Comparison of ENCODE assay signal across 25 mouse cellular contexts in the genomic region with DNA sequence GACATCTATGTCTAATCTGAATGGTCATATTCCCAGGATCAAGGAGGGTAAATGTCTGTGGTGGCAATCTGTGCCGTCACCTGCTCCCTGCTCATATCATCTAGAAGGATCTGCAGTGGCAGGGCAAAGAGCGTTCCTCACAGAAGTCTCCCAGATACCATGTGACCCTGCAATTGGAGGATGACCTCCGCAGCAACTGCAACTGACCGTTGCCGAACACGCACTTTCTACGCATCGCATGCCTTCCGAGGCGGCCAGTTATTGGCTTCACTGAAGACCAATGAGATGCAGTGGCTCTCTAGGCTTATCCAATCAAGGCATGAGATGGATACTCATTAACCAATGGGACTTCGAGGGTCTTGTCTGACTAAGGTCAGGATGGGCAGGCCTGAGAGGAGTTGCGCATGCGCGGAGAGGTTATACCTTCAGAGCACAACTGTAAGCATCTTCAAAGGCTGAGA. TPM values are rescaled to one million over a fixed set of nuclear protein-coding genes. Genes with fewer than 3 reads are reported as not detected.
"Had no signal": no experiment of that assay in that cellular context is flagged by ENCODE, and none has a peak within 500 bp of the region (broad histone marks: within the 10 kb centered on the region; RNA-seq: fewer than 3 reads in every experiment).

Gene BC049730, plus strand, starts transcription at position 411 of the 461 bp plus-strand sequence.

- H3K4me3 ChIP-seq: neural tube, embryonic 12.5 days; neural tube, embryonic 13.5 days; neural tube, embryonic 15.5 days; stomach, embryonic 15.5 days had no signal

- H3K4me1 ChIP-seq: neural tube, embryonic 12.5 days; neural tube, embryonic 13.5 days; neural tube, embryonic 15.5 days; stomach, embryonic 15.5 days had no signal

- DNase-seq: retina, postnatal 1 day; right cerebral cortex, adult 18-20 months; right cerebral cortex, postnatal 14 days; right cerebral cortex, postnatal 25 days; right cerebral cortex, postnatal 4 days; spleen, adult 18-20 months; thymus, adult 18-20 months; thymus, adult 2 months; thymus, postnatal 14 days; thymus, postnatal 25 days; thymus, postnatal 36 days; thymus, postnatal 4 days had no signal

- H3K27ac ChIP-seq: neural tube, embryonic 12.5 days; neural tube, embryonic 13.5 days; neural tube, embryonic 15.5 days; stomach, embryonic 15.5 days; stomach, postnatal 0 days had no signal

- H3K27me3 ChIP-seq: neural tube, embryonic 12.5 days; neural tube, embryonic 13.5 days; neural tube, embryonic 15.5 days; stomach, embryonic 15.5 days had no signal

- H3K36me3 ChIP-seq: neural tube, embryonic 12.5 days; neural tube, embryonic 13.5 days; neural tube, embryonic 15.5 days; stomach, embryonic 15.5 days had no signal

- H3K9me3 ChIP-seq: neural tube, embryonic 12.5 days; neural tube, embryonic 13.5 days; neural tube, embryonic 15.5 days; stomach, embryonic 15.5 days had no signal

RNA-seq across cellular contexts. Expression of gene BC049730, which starts in this region (rescaled TPM):
- polyA plus RNA-seq: neural tube, embryonic 11.5 days; neural tube, embryonic 12.5 days; neural tube, embryonic 13.5 days; neural tube, embryonic 14.5 days; neural tube, embryonic 15.5 days; small intestine, adult 2 months; spleen, adult 2 months; stomach, embryonic 14.5 days; stomach, embryonic 15.5 days; stomach, embryonic 16.5 days; stomach, postnatal 0 days; thymus, adult 2 months; thymus, postnatal 0 days; urinary bladder, adult 2 months had no signal
